Mouse (Mus musculus) cerebellum, adult 11-12 months (tissue): ENCODE measurements around the gene Wee2.

ENCODE experiments used
- DNase-seq: peaks from one replicate; pipeline ENCODE4 v3.0.0; 2022

The Wee2 gene

DNA sequence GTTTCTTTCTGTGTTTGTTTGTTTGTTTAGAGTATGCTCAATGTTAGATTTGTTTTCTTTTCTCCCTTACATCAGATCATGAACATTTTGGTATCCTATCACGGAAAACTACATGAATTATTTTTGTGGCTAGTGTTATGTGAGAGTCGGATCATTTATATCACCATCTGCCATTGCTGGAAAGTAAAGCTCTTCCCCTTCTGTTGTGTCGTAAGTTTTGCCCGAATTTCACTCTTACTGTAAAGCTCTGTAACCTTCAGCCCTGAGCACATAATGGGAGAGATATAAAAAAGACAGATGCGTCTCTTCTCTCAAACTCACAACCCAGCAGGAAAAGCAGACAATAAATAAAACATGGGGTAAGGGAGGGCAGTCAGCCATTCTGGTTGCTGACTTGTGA lies at the start of gene Wee2:
Wee2 (plus strand) TSS at position 153 of the 400 bp plus-strand sequence.
- no peak for DNase-seq

DNA sequence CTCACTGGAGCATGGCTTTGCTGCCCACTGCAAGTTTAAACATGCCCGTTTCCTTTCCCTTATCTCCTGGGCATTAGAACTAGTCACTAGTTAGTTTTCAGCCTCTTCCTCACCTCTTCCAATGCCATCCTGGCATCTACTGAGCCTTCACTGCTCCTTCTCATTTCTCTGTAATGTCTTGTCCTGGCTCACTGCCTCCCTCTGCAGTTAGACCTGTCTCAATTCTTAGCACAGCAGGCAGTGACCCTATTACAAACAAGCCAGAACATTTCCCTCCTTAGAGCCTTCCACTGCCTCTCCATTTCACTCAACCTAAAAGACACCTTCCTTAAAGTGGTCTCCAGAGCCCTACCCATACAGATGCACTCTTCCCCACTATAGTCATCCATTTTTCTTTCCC lies 47.9 kb upstream of the Wee2 start:
- DNase-seq, result no peak

DNA sequence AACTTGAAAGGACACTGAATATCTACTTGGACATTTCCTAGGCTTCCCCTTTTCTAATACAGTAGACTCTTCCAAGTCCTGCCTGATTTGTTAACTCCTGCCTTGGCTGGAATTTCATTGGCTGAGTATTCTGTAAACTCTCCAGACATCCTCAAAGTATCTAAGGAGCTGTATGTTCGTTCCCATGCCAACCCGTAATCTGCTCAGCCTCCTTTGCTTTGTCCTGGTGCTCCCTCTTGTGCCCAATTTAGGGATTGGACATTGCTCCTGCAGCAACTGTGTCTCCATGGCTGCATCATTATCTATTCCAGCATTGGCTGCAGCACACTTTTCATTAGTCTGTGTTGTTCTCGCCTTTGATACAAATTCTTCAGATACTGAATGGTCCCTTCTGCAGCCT lies 45.7 kb upstream of the Wee2 start:
- DNase-seq, result peak; percentile 78

DNA sequence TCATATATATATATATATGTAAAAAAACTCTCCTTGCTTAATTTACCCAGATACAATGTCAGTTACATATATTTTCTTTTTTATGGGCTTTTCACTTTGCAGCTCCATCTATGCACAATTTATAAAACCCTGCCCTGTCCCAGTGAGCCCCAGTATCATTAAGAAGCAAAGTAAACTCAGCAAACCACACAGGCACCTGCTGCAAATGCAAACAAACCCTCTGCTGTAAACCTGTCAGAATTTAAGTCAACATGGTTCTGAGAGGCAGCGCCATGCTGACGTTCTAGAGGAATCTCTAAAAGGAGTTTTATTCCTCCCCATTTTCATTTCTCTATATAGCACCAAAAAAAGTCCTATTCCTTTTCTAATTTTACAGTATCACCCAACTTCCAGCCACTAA lies 36.9 kb upstream of the Wee2 start:
- no peak for DNase-seq

DNA sequence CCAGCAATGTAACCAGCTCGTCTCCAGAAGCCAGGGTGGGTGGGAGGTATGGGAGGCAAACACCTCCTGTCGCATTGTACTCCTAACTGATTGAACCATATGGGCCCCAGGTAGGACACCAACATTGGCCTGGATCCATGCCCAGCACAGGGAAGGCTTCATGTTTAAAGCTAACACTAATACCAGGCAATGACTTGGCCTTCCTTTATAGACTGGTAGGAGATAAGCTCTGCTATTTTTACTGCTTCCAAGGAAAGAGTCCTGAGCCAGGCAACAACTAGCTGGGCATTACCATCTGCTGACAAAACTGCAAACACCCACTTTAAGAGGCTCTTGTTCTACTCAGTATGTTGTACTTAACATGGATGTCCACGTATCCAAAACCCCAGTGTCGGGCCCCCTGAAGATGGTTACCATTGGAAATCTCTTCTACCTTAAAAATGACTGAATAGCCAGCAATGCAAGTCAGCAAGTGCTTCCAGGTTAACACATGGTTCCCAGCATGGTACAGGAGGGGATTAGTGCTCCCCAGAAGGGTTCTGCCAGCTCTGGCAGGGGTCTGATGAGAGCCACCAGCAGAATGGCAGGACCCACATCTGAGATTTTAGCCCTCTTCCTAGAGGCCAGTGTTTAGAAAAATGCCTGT lies 35.1 kb upstream of the Wee2 start:
- peak; percentile 93 for DNase-seq

GRCm38 (mm10) chr6:40411085-40411484 lies 27.8 kb upstream of the Wee2 start:
- no peak for DNase-seq

DNA sequence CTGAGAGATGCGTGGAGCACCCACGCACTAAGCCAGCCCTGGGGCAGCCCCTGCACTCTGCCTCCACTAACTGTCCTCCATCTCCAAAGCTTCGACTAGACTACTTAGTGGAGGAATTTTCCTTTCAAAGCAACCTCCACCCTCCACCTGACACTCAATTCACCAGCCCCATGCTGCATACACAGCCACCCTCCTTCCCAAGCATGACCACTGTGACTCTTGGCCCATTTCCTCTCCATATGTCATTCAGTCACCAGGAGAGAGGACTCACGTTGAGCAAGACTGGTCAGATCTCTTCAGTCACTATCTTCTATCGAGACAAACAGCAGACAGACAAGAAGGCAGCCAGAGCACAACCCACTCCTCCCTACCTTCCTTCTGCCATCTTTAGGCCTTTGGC lies 25.8 kb upstream of the Wee2 start:
- DNase-seq, result peak; percentile 81

DNA sequence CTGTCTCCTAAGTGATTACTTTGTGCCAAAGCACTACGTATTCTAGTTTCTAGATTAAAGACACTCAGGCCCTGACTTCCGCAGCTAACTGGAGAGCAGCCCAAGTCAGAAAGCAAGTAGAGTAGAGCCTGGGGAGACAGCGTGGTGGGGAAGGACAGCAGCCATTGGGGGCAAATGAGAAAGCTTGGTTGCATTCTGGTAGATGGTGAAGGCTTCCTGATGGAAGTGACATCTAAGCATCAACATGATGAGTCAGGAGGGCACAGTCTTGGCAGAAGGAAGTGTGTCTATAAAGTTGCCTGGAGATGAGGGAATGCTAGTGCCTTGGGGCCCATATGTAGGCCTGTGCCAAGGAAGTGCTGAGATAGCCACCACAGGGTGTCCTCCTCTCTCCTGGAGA lies 25.3 kb upstream of the Wee2 start:
- peak; percentile 43 for DNase-seq

DNA sequence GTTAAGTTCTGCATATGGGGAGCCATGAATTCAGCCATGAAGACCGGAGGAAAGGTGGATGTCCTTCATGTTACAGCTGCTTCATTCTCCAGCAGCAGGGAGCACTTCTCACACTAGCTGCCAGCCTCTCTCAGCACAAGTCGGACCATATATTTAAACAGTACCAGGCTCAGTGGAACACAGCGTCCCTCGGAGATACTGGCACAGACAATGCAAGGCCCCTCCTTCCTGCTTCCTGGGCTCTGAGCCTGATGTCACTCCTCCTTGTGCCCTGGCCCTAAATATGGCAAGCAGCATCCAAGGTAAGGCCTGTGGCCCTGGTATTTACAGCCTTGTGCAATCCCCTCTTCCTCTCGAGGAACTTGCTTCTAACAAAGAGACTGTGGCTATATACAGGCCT lies 23.1 kb upstream of the Wee2 start:
- peak; percentile 64 for DNase-seq

DNA sequence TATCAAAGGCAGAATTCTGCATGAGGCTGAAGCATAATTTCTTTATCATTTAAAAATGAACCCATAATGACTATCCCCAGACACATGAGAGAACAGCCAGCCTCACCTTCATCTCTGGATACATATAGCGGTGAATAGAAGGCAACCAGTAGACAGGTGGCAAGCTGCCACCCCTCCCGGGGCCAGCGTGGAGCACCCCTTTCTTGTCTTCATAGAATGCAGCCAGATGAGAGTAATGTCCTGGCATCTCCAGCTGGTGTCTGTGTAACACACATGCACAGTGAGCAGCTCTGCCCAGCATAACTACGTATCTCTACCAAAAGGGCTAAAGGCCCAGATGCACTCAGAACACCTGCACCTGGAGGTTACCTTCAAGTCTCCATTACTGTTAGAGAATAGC lies 20.5 kb upstream of the Wee2 start:
- DNase-seq, result peak; percentile 41

DNA sequence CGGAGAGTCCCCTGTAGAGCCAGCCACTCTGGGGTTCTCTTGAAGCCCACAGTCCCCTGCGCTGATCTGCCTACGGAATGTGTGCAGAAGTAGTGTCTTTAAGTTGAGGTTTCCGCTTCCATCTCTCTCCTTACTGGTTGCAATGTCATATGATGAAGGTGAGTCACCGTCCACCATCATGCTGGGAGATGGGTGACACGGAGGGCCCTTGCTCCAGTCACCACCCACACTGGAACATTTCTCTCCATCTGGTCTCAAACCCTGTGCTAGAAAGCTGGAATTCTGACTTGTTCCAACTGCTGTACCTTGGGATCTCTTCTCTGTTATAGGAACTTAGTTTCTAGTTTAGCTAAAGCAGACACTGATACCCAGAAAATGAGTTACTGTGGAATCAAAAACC lies 17.8 kb upstream of the Wee2 start:
- DNase-seq, result no peak

DNA sequence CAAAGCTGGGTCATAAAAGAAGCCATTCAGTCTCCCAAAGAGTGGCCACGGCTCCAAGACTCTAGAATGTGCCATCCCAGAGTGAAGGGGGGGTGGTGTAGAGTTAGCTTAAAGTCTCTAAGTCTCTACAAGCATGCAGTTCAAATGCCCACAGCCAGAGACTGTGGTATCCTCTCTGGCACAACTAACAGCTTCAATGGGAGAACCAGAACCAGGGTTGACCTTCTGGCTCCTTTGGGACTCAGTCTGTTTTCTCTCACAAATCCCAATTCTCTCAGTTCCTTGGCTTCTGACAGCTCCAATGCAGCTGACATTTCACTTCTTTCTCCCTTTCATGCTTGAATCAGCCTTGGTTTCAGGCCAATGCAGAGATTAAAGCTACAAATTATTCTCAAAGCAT lies 15.9 kb upstream of the Wee2 start:
- DNase-seq, result peak; percentile 30

DNA sequence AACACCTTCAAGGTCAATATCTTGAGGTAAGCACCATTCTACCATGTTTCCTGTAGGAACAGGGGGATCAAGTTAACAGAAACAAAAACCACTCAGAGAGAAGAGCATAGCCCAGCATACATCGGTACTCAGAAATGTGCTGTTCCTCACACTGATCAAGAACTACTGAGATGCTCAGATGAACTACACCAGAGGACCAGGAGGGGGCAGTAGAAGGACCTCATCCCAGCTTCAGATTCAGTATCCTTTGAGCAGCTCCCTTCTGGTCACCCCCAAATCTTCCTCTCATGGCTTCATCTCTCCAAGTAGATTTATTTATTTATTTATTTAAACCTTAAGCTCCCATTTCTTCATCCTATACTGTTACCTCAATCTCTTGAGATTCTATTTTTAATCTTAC lies 15.1 kb upstream of the Wee2 start:
- peak; percentile 67 for DNase-seq

GRCm38 (mm10) chr6:40427441-40427840 lies 11.4 kb upstream of the Wee2 start:
- DNase-seq, result peak; percentile 42

GRCm38 (mm10) chr6:40428696-40429095 lies 10.2 kb upstream of the Wee2 start:
- peak; percentile 59 for DNase-seq

GRCm38 (mm10) chr6:40429521-40429931 lies 9.4 kb upstream of the Wee2 start:
- peak; percentile 84 for DNase-seq

GRCm38 (mm10) chr6:40430251-40430650 lies 8.6 kb upstream of the Wee2 start:
- DNase-seq, result peak; percentile 27

DNA sequence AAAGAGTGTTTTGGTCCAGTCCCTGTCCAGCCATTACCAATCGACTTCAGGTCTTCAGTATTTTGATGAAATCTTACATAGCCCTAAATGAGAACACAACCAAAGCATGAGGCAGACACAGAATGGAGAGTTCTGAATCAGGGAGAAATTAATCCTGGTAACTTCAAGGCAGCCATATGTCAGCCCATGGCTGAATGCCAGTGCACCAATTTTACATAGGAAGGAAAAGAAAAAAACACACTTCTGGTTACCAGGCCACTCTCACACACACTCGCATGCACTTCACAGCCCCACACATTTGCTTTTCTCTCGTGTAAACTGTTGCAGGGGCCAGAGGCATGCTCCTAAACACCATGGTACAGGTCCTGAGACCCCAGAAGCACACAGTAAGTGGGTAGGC lies 8.0 kb upstream of the Wee2 start:
- DNase-seq, result peak; percentile 74

GRCm38 (mm10) chr6:40431356-40431755 lies 7.5 kb upstream of the Wee2 start:
- DNase-seq, result peak; percentile 91

DNA sequence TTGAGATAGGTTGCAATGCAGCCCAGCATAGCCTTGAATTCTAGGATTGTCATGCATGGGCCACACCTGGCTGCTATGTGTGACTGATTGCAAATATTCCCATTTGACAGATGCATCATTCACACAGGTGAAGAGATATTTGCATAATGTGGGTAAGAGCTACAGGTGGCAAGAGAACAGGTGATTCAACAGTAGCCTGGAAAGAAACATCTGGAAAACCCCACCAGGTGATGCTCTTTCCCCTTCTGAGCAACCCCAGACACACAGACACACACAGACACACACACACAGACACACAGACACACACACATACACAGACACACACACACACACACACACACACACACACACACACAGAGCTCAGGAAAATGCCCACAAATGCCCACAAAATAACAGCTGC lies 7.1 kb upstream of the Wee2 start:
- DNase-seq, result no peak

DNA sequence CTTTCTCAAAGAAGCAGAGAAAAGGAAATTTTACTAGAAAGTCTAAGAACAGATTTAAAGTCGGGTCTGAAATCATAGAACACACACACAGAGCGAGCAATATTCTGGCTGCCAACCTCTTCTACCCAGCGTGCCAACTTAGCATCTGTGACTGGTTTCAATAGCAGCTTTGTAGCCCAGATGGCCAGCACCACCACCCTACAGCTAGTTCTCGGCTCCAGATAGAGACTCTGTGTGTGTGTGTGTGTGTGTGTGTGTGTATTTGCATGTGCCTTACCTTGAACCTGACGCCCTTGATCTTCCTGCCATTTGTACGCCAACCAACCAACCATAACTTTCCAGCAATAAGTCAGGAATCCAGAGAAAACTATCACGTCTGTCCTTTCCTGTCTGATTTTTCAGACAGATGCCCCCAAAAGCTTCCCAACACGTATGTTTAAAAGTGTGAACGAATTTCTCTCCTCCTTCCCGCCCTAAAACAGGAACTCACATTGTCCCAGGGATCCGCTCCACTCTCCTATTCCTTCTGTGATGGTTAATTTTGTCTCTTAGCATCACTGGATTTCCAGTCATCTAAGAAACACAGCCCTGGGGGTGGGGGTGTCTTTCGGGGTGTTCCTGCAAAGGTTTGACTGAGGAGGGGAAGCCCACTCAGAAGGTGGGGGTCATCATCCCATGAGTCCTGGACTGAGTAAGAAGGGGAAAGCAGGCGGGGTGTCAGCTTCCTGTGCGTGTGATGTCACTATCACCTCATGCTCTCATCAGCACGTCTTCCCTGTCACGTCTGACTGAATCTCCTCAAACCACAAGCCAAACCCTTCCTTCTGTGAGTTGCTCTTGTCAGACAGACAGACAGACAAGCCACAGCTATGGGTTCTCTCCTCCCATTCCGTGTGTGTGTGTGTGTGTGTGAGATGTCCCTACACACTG lies 6.3 kb upstream of the Wee2 start:
- peak; percentile 91 for DNase-seq

DNA sequence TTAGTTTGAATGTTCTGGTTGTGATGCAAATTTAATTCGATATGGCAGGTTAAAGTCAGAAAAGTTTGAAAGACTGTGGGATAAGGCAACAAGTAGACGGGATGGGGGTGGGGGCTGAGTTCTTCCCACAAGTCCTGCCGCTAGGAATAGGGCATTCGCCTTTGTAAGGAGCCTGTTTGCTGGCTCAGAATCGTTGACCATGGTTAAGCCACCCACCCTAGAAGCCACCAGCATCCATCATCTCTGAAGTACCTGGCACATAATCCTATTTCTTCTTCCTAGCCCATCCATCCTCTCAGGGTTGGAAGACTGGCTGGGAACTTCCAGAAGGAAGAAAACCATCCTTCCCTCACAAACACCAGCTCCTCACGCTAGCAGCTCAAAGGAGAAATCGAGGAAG lies 4.2 kb upstream of the Wee2 start:
- peak; percentile 51 for DNase-seq

DNA sequence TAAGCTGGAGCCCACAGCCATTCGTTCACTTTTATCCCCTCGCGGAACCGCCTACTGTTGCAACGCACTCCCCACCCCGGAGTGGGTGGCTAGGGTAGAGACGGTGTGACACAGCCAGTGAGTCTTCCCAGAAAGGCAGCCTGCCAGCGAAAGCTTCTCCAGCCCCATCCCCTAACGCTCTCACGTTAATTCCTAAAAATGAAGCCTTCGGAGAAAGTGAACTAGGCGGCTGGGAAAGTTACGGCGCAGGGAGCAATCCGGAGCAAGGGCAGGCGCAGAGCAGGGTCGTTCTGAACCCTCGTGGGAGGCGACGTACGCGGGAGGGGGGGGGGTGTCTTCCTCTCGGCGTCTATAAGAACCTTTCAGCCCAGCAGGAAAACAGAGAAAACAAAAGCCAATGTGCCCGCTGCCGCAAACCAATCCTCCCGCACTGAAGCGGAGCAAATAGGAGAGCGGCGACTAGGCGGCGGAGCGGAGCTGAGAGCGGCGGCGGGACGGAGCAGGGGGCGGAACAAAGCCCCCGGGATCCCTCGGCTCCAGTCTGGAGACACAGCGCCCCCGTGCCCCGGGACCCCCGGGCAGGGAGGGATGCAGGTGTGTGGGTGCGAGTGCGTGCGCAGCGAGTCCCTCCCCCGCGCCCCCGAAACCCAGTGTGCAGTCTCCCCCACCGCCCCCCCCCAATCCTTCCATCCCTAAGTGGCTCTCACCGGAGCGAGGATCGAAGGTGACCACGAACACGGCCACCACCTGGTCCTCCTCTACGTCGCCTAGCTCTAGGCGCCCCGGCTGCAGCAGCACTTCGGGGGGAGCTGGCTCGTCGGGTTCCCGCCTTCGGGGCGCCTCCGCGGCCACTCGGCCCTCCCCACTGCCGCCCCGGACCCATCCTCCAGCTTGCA lies 3.5 kb upstream of the Wee2 start:
- DNase-seq, result peak; percentile 80
